ENCODE assay signal across 27 mouse cellular contexts in genomic region chr5:51934910-51935309, GRCm38 (mm10).
DNase-seq lines count a peak whose midpoint lies in the region; ATAC-seq and TF ChIP-seq lines count a peak whose summit lies in the region.
"Had no signal": no experiment of that assay in that cellular context is flagged by ENCODE, and none has a peak within 500 bp of the region (broad histone marks: within the 10 kb centered on the region; RNA-seq: fewer than 3 reads in every experiment).

No protein-coding gene starts in this region.

- no peak overlapping the region for H3K4me3 ChIP-seq in heart, embryonic 10.5 days
- peak overlapping the region; percentile 2 for H3K4me3 ChIP-seq in megakaryocyte, embryonic 14.5 days (replicated peaks)
- no peak overlapping the region for H3K4me3 ChIP-seq in olfactory bulb, adult 2 months (ENCODE audit: insufficient read depth, low read depth, low read length)
- H3K4me3 ChIP-seq: embryonic facial prominence, embryonic 13.5 days; embryonic facial prominence, embryonic 15.5 days; erythroblast, embryonic 14.5 days; forebrain, embryonic 10.5 days; forebrain, embryonic 12.5 days had no signal

- no peaks in the 10 kb centered on the region for H3K36me3 ChIP-seq in heart, embryonic 10.5 days
- no peaks in the 10 kb centered on the region for H3K36me3 ChIP-seq in megakaryocyte, embryonic 14.5 days (replicated peaks; ENCODE audit: low read length)
- H3K36me3 ChIP-seq: embryonic facial prominence, embryonic 13.5 days; embryonic facial prominence, embryonic 15.5 days; forebrain, embryonic 10.5 days; forebrain, embryonic 12.5 days had no signal

- no peak for TF ChIP-seq CTCF in olfactory bulb, adult 2 months (IDR thresholded peaks at IDR 0.05; ENCODE audit: insufficient read depth, low read depth, low read length)

- TF ChIP-seq POLR2A in olfactory bulb, adult 2 months (IDR thresholded peaks at IDR 0.05; ENCODE audit: insufficient read depth, low read depth, low read length) = no peak

- no peaks in the 10 kb centered on the region for H3K27me3 ChIP-seq in heart, embryonic 10.5 days (ENCODE audit: insufficient read depth, poor library complexity, severe bottlenecking)
- H3K27me3 ChIP-seq in megakaryocyte, embryonic 14.5 days (replicated peaks) = no peaks in the 10 kb centered on the region
- H3K27me3 ChIP-seq: embryonic facial prominence, embryonic 13.5 days; embryonic facial prominence, embryonic 15.5 days; forebrain, embryonic 12.5 days; Patski had no signal

- H3K4me1 ChIP-seq in heart, embryonic 10.5 days = no peaks in the 10 kb centered on the region
- no peaks in the 10 kb centered on the region for H3K4me1 ChIP-seq in megakaryocyte, embryonic 14.5 days
- H3K4me1 ChIP-seq in olfactory bulb, adult 2 months (ENCODE audit: control insufficient read depth, insufficient read depth, low read length) = peaks cover 13% of the 10 kb centered on the region
- H3K4me1 ChIP-seq: embryonic facial prominence, embryonic 15.5 days; forebrain, embryonic 10.5 days had no signal

- H3K9me3 ChIP-seq in heart, embryonic 10.5 days = no peaks in the 10 kb centered on the region
- peaks cover 21% of the 10 kb centered on the region for H3K9me3 ChIP-seq in megakaryocyte, embryonic 14.5 days
- H3K9me3 ChIP-seq: embryonic facial prominence, embryonic 13.5 days; embryonic facial prominence, embryonic 15.5 days; forebrain, embryonic 10.5 days; forebrain, embryonic 12.5 days had no signal

- ATAC-seq in megakaryocyte, adult 5-6 weeks (ENCODE audit: poor library complexity, severe bottlenecking) = no peak
- ATAC-seq: activated CD4-positive, CD25-positive, alpha-beta regulatory T cell, adult 4 months; forebrain, embryonic 14.5 days; forebrain, embryonic 16.5 days; Patski had no signal

- DNase-seq in heart, embryonic 10.5 days (ENCODE audit: low spot score) = peak; percentile 60
- no peak for DNase-seq in heart, adult 8-10 months (ENCODE audit: low spot score)
- DNase-seq in brain, adult 2 months (ENCODE audit: low read depth, low spot score) = peak; percentile 43
- no peak for DNase-seq in layer of hippocampus, adult 8-10 months (ENCODE audit: low spot score in 2 of 2)
- DNase-seq in kidney, adult 11 months = no peak
- DNase-seq: adrenal gland, adult 8-10 months; adrenal gland, postnatal 14 days; adrenal gland, postnatal 36 days; cerebellum, adult 11 months; cerebellum, adult 18-20 months; cerebellum, adult 8-10 months; cerebellum, adult 9-11 months; cerebellum, postnatal 14 days; cerebellum, postnatal 36 days; embryo, embryonic 11 days had no signal

- 76% methylated on average over 4 of the region's 4 CpGs for WGBS in heart, embryonic 10.5 days
- 76% methylated on average over 4 of the region's 4 CpGs for WGBS in olfactory bulb, adult 2 months

- no peak overlapping the region for H3K27ac ChIP-seq in heart, embryonic 10.5 days
- 0 out of 2 replicates have a peak overlapping the region, but pooled peaks have one; percentile 3 for H3K27ac ChIP-seq in olfactory bulb, adult 2 months (ENCODE audit: insufficient read depth, low read depth, low read length)
- H3K27ac ChIP-seq: embryonic facial prominence, embryonic 13.5 days; embryonic facial prominence, embryonic 15.5 days; forebrain, embryonic 10.5 days; forebrain, embryonic 12.5 days had no signal

Comparison
In these comparisons a context has a peak if more than half of its experiments do, and no peak if none do; other contexts are left out.
1. DNase-seq: peak in heart, embryonic 10.5 days (single experiment) and brain, adult 2 months (single experiment); none in heart, adult 8-10 months (single experiment), layer of hippocampus, adult 8-10 months (0 of 2) and kidney, adult 11 months (single experiment).